Mouse (Mus musculus) megakaryocyte progenitor cell, adult 5-6 weeks (primary cell): ENCODE data around the gene Gjb4. TPM values are rescaled to one million over a fixed set of nuclear protein-coding genes. Genes with fewer than 3 reads are reported as not detected.

Experiments
- ATAC-seq: replicated peaks from 2 replicates; pipeline ENCODE4 v1.8.0; 2016; ENCODE audit warnings: mild to moderate bottlenecking, moderate TSS enrichment, inconsistent platforms; ENCODE audit not compliant: poor library complexity
- total RNA-seq, 2 experiments: library from RNA; stranded (forward) in 1 of 2; stranded (reverse) in 1 of 2; fragments of 157-497, 149-512 nt in 1 of 2; fragments of 200-1000 nt in 1 of 2; gene quantifications; 2 replicates each; pipeline versions ENCODE4 v1.2.3 to v1.2.4; 2015 to 2017

Gjb4 gene
- not detected in 2 replicates for total RNA-seq (2015)
- not detected in 2 replicates for total RNA-seq (2017)

- ATAC-seq, result no peak
Observed at GRCm38 (mm10) chr4:127353951-127354438, at the start of gene Gjb4. TSS of gene Gjb4 (minus strand) at chr4:127354081.

DNA sequence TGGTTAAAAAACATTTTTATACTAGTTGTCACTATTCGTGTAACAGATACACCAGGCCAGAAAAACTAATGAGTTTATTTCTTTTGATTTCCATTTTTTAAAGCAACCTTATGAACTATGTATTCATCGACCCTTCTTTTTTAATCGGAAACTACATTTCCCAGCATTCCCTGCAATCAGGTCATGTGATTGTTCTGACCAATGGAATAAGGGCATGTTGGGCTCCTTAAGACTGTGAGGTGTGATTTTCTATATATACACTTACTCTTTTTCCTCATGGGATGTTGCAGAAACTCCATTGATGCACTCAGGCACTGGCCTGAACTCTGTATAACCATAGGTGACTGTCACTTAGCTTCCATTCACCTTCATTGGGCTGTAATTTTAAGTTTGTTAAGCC is 48.7 kb upstream of the Gjb4 start:
- ATAC-seq, result no peak

GRCm38 (mm10) chr4:127402166-127402565 is 48.3 kb upstream of the Gjb4 start:
- no peak for ATAC-seq

- no peak for ATAC-seq
Observed at GRCm38 (mm10) chr4:127400165-127401145, 46.6 kb upstream of the Gjb4 start.

- ATAC-seq, result no peak
Observed at GRCm38 (mm10) chr4:127395591-127395990, 41.7 kb upstream of the Gjb4 start.

DNA sequence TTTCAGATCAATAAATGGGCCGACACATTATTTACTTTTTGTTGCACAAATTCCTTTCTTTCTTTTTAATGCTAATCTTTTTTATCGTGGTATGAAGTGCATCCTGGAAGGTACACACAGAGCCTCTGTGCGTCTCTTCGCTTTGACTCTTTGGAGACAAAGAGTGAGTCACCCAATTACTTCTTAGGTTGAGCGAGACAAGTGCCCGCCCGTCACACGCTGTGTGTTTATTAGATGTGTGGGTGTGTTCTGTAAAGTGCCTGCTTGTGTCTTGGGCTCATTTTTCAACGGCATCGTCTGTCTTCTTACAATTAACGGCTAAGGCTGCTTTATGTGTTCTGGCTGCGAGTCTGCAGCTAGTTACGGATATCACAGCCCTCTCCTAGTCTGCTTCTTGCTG is 35.8 kb upstream of the Gjb4 start:
- no peak for ATAC-seq

DNA sequence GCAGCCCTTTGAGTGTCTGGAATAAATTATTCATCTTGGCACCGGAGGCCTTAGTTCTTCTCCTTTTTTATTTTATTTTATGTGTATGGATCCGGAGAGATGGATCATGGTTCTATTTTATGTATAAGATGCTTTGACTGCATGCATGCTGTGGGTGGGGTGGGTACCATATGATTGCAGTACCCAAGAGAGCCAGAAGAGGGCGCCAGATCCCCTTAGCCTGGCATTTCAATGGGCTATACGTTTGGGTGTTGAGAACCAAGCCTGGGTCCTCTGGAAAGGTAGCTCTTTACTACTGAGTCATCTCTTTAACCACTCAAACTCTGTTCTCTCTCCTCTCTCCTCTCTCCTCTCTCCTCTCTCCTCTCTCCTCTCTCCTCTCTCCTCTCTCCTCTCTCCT is 23.5 kb upstream of the Gjb4 start:
- peak; percentile 70 for ATAC-seq

DNA sequence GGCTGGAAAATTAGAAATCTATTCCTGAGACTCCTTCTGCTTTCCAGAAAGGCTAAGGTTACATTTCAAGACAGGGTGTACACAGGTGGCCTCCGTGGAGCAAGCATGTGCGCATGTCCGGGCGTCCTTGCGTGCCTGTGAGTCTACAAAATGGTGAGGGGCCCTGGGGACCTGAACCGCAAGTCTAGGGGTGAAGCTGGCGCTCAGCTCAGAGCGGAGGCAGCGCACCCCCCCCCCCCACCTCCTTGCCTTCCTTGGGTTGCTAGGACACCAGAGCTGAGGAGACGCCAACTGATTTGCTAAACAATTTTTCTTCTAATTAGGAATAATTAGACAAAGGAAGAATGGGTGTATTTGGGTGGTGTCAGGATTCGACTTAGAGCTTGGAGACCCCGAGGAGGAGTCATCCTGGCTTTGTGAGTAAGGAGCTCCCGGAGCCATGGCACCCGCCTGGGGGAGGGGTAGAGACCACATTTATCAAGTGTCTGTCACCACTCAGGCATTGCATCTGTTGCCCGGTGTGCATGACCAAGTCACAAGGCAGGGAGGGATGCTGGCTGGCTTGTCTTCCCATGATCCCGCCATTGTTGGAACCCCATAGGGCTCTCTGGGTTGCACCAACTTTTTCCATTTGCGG is 21.8 kb upstream of the Gjb4 start:
- ATAC-seq, result no peak

DNA sequence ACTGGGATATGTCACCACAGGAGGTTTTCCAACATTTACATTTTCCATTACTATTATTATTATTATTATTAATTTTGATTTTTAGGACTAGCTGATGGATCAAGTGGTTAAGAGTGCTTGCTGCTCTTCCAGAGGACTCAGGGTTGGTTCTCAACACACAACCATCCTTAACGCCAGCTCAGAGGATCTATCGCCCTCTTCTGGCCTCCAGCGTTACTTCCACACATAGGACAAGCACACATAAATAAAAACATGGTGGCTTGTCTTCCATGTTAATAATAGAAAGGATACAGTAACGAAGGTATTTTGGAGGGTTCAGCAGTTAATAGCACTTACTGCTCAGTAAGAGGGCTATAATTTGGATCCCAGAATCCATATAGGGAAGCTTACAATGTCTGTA is 20.8 kb upstream of the Gjb4 start:
- no peak for ATAC-seq

DNA sequence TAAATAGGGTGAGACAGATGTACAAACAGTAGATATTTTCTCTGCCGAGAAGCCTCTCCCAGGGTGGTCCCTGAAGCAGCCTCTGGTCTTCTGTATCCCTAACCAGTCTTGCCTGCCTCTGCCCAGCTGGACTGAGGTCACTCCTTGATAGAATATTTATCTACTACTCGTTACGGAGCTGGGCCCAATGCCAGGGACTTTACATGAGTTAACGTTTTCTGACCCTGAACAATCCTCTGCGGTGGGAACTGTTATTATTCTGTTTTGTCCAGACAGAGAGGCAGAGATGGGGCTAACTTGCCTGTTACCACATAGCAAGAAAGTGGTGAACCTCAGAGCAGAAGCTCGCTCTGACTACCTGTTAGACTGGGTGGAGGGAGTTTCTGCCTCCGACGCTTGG is 19.6 kb upstream of the Gjb4 start:
- no peak for ATAC-seq

DNA sequence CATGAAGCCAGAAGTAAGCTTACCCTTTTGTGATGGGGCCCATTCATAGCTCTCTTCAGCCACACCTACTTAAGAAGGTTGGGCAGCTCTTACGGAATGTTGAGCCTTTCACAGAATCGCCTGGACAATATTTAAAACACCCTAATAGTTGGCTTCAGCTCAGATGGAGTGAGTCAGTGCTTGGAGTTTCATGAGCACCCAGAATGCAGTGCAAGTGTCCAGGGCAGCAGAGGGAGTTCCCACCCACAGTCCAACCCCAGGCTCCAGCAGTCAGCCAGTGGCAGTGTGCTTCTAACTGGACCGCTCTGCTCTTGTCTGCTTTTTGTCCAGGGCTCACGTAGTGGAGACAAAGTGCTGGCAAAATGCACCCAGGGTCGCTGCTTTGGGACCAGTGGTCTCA is 17.7 kb upstream of the Gjb4 start:
- ATAC-seq, result no peak

GRCm38 (mm10) chr4:127370447-127370846 is 16.6 kb upstream of the Gjb4 start:
- ATAC-seq, result peak; percentile 50; the same call in 1 of the 2 replicates

DNA sequence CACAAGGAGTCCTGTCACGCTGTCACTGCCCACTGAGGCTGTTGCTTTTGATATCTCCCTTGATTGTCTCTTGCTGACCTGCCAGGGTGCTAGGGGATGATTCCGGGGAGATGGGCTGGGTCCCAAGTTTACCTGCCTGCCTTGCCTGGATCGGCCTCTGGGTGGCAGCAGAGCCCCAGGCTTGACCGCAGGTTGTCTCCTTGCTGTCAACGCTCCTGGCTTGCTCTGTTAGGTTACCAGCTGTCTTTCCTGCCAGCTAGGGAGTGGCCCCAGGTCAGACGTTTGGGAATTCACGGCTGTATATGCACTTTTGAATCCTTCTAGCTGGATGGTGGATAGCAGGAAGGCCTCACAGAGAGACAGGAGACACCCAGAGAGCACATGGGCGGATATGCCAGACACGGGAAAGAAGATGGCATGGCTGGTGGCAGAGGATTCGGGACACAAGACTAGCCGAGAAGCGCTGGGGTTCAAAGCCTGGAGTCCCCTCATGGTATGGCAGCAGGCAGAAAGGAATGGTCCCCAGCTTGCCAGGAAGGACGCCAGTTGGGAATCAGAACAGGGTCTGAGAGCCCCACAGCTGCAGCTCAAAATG is 14.6 kb upstream of the Gjb4 start:
- peak; percentile 92 for ATAC-seq

DNA sequence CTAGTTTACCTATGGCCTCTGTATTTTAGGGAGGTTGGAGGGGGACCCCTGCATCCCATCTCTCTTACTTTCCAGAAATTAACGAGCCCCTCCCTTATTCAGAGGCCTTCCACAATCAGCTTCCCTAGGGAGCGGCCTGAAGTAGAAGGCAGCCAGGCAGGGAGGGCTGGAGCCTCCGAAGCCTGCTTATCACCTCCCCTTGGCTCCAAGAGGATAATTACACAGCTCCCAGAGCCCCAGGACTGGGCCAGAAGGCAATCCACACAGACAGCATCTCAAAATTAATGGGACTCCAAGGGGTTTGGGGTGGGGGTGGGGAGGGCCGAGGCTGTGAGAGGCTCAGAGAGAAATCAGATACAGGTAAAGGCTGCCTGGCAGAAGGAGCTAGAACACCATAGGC is 12.0 kb upstream of the Gjb4 start:
- no peak for ATAC-seq

DNA sequence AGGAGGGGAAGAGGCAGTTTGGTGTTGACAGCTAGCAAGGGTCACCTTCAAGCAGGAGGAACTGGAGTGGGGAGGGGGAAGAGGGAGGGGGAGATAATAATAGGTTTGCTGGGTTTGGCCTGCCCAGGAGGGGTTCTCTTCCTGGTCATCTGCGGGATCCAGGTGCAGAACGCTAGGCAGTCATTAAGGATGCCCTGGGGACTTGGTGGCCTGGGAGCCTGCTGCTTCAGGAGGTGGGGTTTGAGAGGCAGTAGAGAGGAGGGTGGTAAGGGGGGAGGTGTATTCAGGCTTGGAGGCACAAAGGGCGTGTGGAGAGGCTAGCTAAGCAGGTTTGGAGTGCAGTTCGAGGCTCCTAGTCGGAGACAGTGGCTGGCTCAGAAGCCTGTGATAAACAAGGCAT is 11.6 kb upstream of the Gjb4 start:
- ATAC-seq, result no peak

DNA sequence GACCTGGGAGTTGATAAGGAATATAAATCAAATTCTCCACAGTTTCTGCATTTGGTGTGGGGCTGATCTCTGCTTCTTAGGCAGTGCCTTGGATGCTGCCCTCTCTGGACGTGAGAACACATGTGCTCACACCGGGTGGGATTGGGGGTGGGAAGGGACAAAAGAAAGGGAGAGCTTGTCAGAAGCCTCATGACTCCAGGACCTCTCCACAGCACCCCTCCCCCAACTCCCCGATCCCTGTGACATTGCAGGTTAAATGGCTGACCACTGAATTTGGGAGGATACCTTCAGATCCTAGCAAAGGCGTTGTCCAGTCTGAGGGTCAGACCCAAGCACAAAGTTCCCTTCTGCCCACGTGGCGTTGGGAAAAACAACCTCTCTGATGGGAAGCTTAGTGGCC is 10.6 kb upstream of the Gjb4 start:
- no peak for ATAC-seq

- ATAC-seq, result peak; percentile 48
Observed at GRCm38 (mm10) chr4:127363331-127363730, 9.4 kb upstream of the Gjb4 start.

DNA sequence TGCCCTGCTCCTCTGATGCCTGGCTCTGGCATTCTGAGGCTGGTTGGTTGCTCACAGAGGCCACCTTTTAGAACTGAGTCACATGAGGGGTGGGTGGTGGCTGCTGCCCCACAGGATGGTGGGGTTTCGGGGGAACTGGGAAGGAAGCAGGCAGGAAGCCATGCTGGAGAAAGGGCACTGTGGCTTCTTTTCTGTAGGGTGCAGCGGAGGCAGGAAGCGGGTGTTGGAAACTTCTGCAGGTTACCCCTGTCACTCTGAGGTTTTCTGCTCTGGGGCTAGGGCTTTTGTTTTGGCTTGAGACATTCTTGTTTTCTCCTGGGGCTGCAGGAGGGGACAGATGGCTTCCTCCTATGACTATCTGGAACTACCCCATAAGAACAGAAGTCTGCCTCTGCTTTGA is 8.6 kb upstream of the Gjb4 start:
- ATAC-seq, result peak; percentile 67

- ATAC-seq, result no peak
Observed at GRCm38 (mm10) chr4:127358018-127358417, 4.1 kb upstream of the Gjb4 start, which contains the start of gene Gjb5. TSS of gene Gjb5 (minus strand) at chr4:127358181.

DNA sequence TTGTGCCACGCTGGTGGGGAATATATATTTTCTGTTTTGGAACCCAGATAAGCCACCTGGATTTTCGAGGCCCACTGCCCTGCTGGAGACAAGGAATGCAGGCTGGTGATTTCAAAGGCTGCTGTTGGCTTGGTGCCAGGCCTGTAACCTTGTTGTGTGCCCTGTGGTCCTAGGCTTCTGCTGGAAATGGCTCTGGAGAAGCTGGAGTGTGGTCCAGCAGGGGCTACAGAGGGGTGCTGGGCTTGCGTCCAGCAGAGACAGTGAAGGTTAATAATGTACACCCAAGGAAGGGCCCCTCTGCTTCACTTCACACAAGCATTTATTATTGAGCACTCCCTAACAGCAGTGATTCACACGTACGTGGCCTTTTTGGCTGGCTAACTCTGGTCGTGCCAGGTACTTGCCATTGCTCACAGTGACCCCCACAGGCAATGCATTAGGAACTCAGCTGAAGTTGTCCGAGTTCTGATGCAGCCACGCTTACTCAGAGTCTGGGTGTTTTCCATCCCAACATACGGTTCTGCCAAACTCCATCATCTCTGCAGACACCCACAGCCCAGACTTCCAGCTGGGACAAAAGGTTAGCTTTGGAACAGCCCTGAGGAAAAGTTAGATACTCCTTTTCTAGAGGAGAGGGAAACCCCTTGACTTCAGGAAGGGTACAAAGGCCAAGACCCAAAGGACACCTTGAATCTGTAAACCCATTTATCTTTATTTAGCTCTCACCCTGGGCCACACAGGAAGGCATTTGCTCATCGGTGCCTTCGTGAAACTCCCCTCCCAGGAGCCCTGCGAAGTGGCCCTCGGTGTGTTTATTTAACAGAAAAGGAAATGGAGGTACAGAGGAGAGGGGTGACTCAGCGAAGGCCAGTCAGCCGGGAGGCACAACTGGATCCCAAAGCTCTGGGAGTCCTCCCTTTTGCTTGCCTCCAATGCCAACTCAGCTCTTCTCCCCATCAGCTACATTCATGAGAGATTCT is 915 bp upstream of the Gjb4 start:
- ATAC-seq, result no peak
